Mouse (Mus musculus) olfactory bulb, adult 2 months (tissue): Measurements from ENCODE around the gene Arhgef11. TPM values are rescaled to one million over a fixed set of nuclear protein-coding genes. Genes with fewer than 3 reads are reported as not detected.

ENCODE experiments used
- H3K27ac ChIP-seq: fragments of 200-500 bp; 2 replicates; pipeline ENCODE4 v1.5.1; 2012; ENCODE audit warnings: low read depth, low read length; ENCODE audit not compliant: insufficient read depth
- H3K4me1 ChIP-seq: fragments of 200-500 bp; 2 replicates; pipeline ENCODE4 v1.6.1; 2012; ENCODE audit warnings: low read length; ENCODE audit not compliant: control insufficient read depth, insufficient read depth
- H3K4me3 ChIP-seq: fragments of 200-500 bp; 2 replicates; pipeline ENCODE4 v1.5.1; 2012; ENCODE audit warnings: mild to moderate bottlenecking, low read depth, low read length, moderate library complexity; ENCODE audit not compliant: insufficient read depth
- CTCF ChIP-seq: fragments of 200-500 bp; IDR thresholded peaks from 2 replicates; pipeline ENCODE4 v1.5.1; 2012; ENCODE audit warnings: low read depth, mild to moderate bottlenecking, low read length, moderate library complexity; ENCODE audit not compliant: insufficient read depth
- POLR2A ChIP-seq: fragments of 200-500 bp; IDR thresholded peaks from 2 replicates; pipeline ENCODE4 v1.6.1; 2012; ENCODE audit warnings: mild to moderate bottlenecking, low read depth, low read length, moderate library complexity; ENCODE audit not compliant: insufficient read depth
- WGBS: fragments of 180-500 bp; shearing (Covaris S2); methylation state at CpG from one replicate; pipeline ENCODE4 v1.1.7; 2018; 5-methylcytosine and 5-hydroxymethylcytosine counted together
- polyA plus RNA-seq: library from polyadenylated mRNA; stranded (reverse); fragments of >200 nt; gene quantifications from 2 replicates; pipeline ENCODE4 v1.2.4, GENCODE M21; 2012; ENCODE audit warnings: low replicate concordance; ENCODE audit not compliant: missing spikeins, insufficient read depth, insufficient read length

Arhgef11 gene
- polyA plus RNA-seq, 1 experiment = not detected

- Histone ChIP-seq H3K27ac (no peak within 1 kb of the TSS), H3K4me1 (peaks cover 11% of the 10 kb centered on the region), H3K4me3 (no peak within 1 kb of the TSS)
- 39% methylated on average over 13 of the region's 13 CpGs for WGBS
- TF ChIP-seq POLR2A (no peak), CTCF (no peak)
These were observed 131.1 kb downstream of the Arhgef11 start, which contains the start of gene Lrrc71 for GRCm38 (mm10) chr3:87748431-87748830. Lrrc71 (minus strand) TSS chr3:87748625.

GRCm38 (mm10) chr3:87749036-87749435, 131.7 kb downstream of the Arhgef11 start:
- Histone ChIP-seq H3K4me3 (no peak overlapping the region), H3K27ac (no peak overlapping the region), H3K4me1 (peaks cover 11% of the 10 kb centered on the region)
- WGBS = 19% methylated on average over 5 of the region's 5 CpGs
- TF ChIP-seq POLR2A = no peak
- no peak for TF ChIP-seq CTCF

GRCm38 (mm10) chr3:87749977-87750376, 132.6 kb downstream of the Arhgef11 start:
- H3K4me1 ChIP-seq = peaks cover 9% of the 10 kb centered on the region
- TF ChIP-seq CTCF = no peak
- TF ChIP-seq POLR2A = no peak
- no peak overlapping the region for H3K27ac ChIP-seq
- H3K4me3 ChIP-seq = no peak overlapping the region
- 96% methylated on average over 12 of the region's 12 CpGs for WGBS

GRCm38 (mm10) chr3:87752567-87752966, 135.2 kb downstream of the Arhgef11 start:
- TF ChIP-seq POLR2A (no peak), CTCF (no peak)
- Histone ChIP-seq H3K4me3 (no peak overlapping the region), H3K4me1 (peaks cover 7% of the 10 kb centered on the region), H3K27ac (no peak overlapping the region)
- 86% methylated on average over 3 of the region's 3 CpGs for WGBS

- WGBS = 83% methylated on average over 13 of the region's 13 CpGs
- TF ChIP-seq CTCF = no peak
- no peak for TF ChIP-seq POLR2A
- H3K4me3 ChIP-seq = no peak overlapping the region
- H3K27ac ChIP-seq = no peak overlapping the region
- peaks cover 7% of the 10 kb centered on the region for H3K4me1 ChIP-seq
These were observed 136.5 kb downstream of the Arhgef11 start for GRCm38 (mm10) chr3:87753829-87754228.

GRCm38 (mm10) chr3:87755964-87756363, 138.6 kb downstream of the Arhgef11 start:
- TF ChIP-seq CTCF (peak; percentile 88), POLR2A (no peak)
- Histone ChIP-seq H3K4me1 (peaks cover 7% of the 10 kb centered on the region), H3K27ac (no peak overlapping the region), H3K4me3 (peak overlapping the region; percentile 33)
- WGBS = 6% methylated on average over 24 of the region's 24 CpGs

- Histone ChIP-seq H3K4me3 (no peak overlapping the region), H3K4me1 (peaks cover 7% of the 10 kb centered on the region), H3K27ac (no peak overlapping the region)
- 59% methylated on average over 20 of the region's 20 CpGs for whole genome bisulfite sequencing
- TF ChIP-seq CTCF (no peak), POLR2A (no peak)
These were observed 139.1 kb downstream of the Arhgef11 start for GRCm38 (mm10) chr3:87756488-87756887.

GRCm38 (mm10) chr3:87758641-87759040, 141.3 kb downstream of the Arhgef11 start:
- TF ChIP-seq POLR2A (no peak), CTCF (no peak)
- 65% methylated on average over 4 of the region's 5 CpGs for WGBS
- Histone ChIP-seq H3K27ac (no peak overlapping the region), H3K4me1 (peaks cover 11% of the 10 kb centered on the region), H3K4me3 (no peak overlapping the region)

- no peak for TF ChIP-seq POLR2A
- no peak for TF ChIP-seq CTCF
- Histone ChIP-seq H3K4me3 (no peak overlapping the region), H3K27ac (no peak overlapping the region), H3K4me1 (0 out of 2 replicates have a peak, but pooled peaks cover 10% of the 10 kb centered on the region)
- 81% methylated on average over 20 of the region's 20 CpGs for WGBS
These were observed 144.3 kb downstream of the Arhgef11 start for GRCm38 (mm10) chr3:87761408-87762375.
